20 mouse cellular contexts compared by ENCODE assay signal in genomic region chr12:25883771-25884171, GRCm38 (mm10).
DNase-seq lines count a peak whose midpoint lies in the region; ATAC-seq lines count a peak whose summit lies in the region.
"Had no signal": no experiment of that assay in that cellular context is flagged by ENCODE, and none has a peak within 500 bp of the region (broad histone marks: within the 10 kb centered on the region; RNA-seq: fewer than 3 reads in every experiment).

No protein-coding gene starts in this region.

- H3K4me2 ChIP-seq in hindbrain, embryonic 12.5 days (replicated peaks): no peak overlapping the region
- H3K4me2 ChIP-seq: neural tube, embryonic 13.5 days had no signal

- no peaks in the 10 kb centered on the region for H3K9me3 ChIP-seq in hindbrain, embryonic 12.5 days (replicated peaks)
- H3K9me3 ChIP-seq: forebrain, embryonic 10.5 days; hindbrain, embryonic 10.5 days; neural tube, embryonic 13.5 days had no signal

- no peaks in the 10 kb centered on the region for H3K36me3 ChIP-seq in hindbrain, embryonic 12.5 days
- H3K36me3 ChIP-seq: forebrain, embryonic 10.5 days; hindbrain, embryonic 10.5 days; neural tube, embryonic 13.5 days had no signal

- no peaks in the 10 kb centered on the region for H3K4me1 ChIP-seq in hindbrain, embryonic 12.5 days
- H3K4me1 ChIP-seq: forebrain, embryonic 10.5 days; hindbrain, embryonic 10.5 days; neural tube, embryonic 13.5 days had no signal

- no peak overlapping the region for H3K27ac ChIP-seq in hindbrain, embryonic 12.5 days
- H3K27ac ChIP-seq: forebrain, embryonic 10.5 days; hindbrain, embryonic 10.5 days; kidney, postnatal 0 days; neural tube, embryonic 13.5 days; stomach, postnatal 0 days had no signal

- H3K27me3 ChIP-seq in hindbrain, embryonic 12.5 days: no peaks in the 10 kb centered on the region
- H3K27me3 ChIP-seq: neural tube, embryonic 13.5 days had no signal

- WGBS in hindbrain, embryonic 12.5 days: 79% methylated on average over 5 of the region's 5 CpGs

- ATAC-seq in hindbrain, embryonic 12.5 days (ENCODE audit: low FRiP score): no peak

- H3K4me3 ChIP-seq in hindbrain, embryonic 12.5 days: no peak overlapping the region
- H3K4me3 ChIP-seq: forebrain, embryonic 10.5 days; hindbrain, embryonic 10.5 days; neural tube, embryonic 13.5 days had no signal

- no peak overlapping the region for H3K9ac ChIP-seq in hindbrain, embryonic 12.5 days
- H3K9ac ChIP-seq: neural tube, embryonic 13.5 days had no signal

- DNase-seq in heart, adult 11 months: peak; percentile 68
- DNase-seq in heart, adult 9 months (ENCODE audit: low spot score in 2 of 2): no peak
- DNase-seq in right cerebral cortex, adult 2 months (ENCODE audit: low spot score in 2 of 2): peak; percentile 30 to 40
- no peak for DNase-seq in right cerebral cortex, postnatal 25 days
- DNase-seq in cerebellum, adult 9-10 months: peak; percentile 80
- peak; percentile 45 for DNase-seq in layer of hippocampus, adult 9-11 months
- DNase-seq in testis, postnatal 10 days (ENCODE audit: low spot score): no peak
- DNase-seq: gastrocnemius, postnatal 25 days; kidney, adult 18-20 months; left cerebral cortex, postnatal 4 days; liver; lung, postnatal 14 days; midbrain, embryonic 14.5 days; thymus, postnatal 14 days had no signal

Comparison
In these comparisons a context has a peak if more than half of its experiments do, and no peak if none do; other contexts are left out.
1. DNase-seq: peak in heart, adult 11 months (single experiment), right cerebral cortex, adult 2 months (2 of 2), cerebellum, adult 9-10 months (single experiment) and layer of hippocampus, adult 9-11 months (single experiment); none in heart, adult 9 months (0 of 2), right cerebral cortex, postnatal 25 days (single experiment) and testis, postnatal 10 days (single experiment).